Mouse (Mus musculus) small intestine, adult 2 months (tissue): Measurements from ENCODE around the gene Bmp2k. TPM values are rescaled to one million over a fixed set of nuclear protein-coding genes. Genes with fewer than 3 reads are reported as not detected.

Experiments used
- H3K27ac ChIP-seq: fragments of 200-500 bp; 2 replicates; pipeline ENCODE4 v1.5.1; 2012; ENCODE audit warnings: low read depth, low read length, control low read depth, inconsistent platforms; ENCODE audit not compliant: insufficient read depth
- H3K27me3 ChIP-seq: fragments of 200-500 bp; 2 replicates; pipeline ENCODE4 v1.6.1; 2012; ENCODE audit warnings: mild to moderate bottlenecking, moderate library complexity, low read length, inconsistent platforms; ENCODE audit not compliant: control insufficient read depth, insufficient read depth
- H3K36me3 ChIP-seq: fragments of 200-500 bp; 2 replicates; pipeline ENCODE4 v1.6.1; 2012; ENCODE audit warnings: mild to moderate bottlenecking, low read length, control low read depth, inconsistent platforms; ENCODE audit not compliant: control insufficient read depth, insufficient read depth
- H3K4me1 ChIP-seq: fragments of 200-500 bp; 2 replicates; pipeline ENCODE4 v1.6.1; 2012; ENCODE audit warnings: low read length, inconsistent platforms, mixed read lengths; ENCODE audit not compliant: control insufficient read depth, insufficient read depth, insufficient read length
- H3K4me3 ChIP-seq: fragments of 200-500 bp; 2 replicates; pipeline ENCODE4 v1.5.1; 2012; ENCODE audit warnings: low read depth, mild to moderate bottlenecking, control low read depth, inconsistent platforms, low read length, moderate library complexity
- CTCF ChIP-seq: fragments of 200-500 bp; IDR thresholded peaks from 2 replicates; pipeline ENCODE4 v1.5.1; 2012; ENCODE audit warnings: low read depth, mild to moderate bottlenecking, control low read depth, inconsistent platforms, low read length, moderate library complexity, mixed read lengths; ENCODE audit not compliant: insufficient replicate concordance, insufficient read length; ENCODE audit errors: extremely low read depth
- POLR2A ChIP-seq: fragments of 200-500 bp; IDR thresholded peaks from 2 replicates; pipeline ENCODE4 v1.6.1; 2012; ENCODE audit warnings: low read depth, mild to moderate bottlenecking, control low read depth, inconsistent platforms, low read length, moderate library complexity
- WGBS: fragments of 180-500 bp; shearing (Covaris S2); methylation state at CpG from one replicate; pipeline ENCODE4 v1.1.7; 2018; 5-methylcytosine and 5-hydroxymethylcytosine counted together
- polyA plus RNA-seq: library from polyadenylated mRNA; depleted of rRNA; stranded (reverse); fragments of >200 nt; gene quantifications from 2 replicates; pipeline ENCODE4 v1.2.3, GENCODE M21; 2012; rRNA removed

Bmp2k gene
- polyA plus RNA-seq, 1 experiment, result 13.0 TPM

DNA sequence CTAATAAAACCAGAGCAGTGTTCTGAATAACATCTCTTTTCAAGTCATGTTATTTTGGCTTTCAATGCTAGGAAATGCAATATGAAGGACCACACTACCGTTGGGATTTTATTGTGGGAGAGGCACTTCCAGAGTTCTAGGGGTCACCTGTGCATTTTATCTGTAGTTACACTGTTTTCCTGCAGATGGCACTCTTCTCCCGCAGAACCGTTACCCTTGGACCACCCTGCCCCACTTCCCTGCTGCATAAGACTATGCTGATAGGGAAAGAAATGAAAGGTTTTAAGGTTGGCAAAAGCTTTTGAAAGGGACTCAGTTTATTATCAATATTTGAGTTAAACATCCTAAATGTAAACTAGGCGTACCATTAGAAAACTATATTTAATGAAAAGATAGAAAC is 128.5 kb downstream of the Bmp2k start:
- Histone ChIP-seq H3K4me3 (no peak overlapping the region), H3K36me3 (no peaks in the 10 kb centered on the region), H3K4me1 (no peaks in the 10 kb centered on the region), H3K27ac (no peak overlapping the region), H3K27me3 (no peaks in the 10 kb centered on the region; the same call in 1 of the 2 replicates)
- TF ChIP-seq POLR2A (no peak), CTCF (peak; percentile 63; the same call in 1 of the 2 replicates)
- WGBS, result 22% methylated on average over 4 of the region's 4 CpGs

DNA sequence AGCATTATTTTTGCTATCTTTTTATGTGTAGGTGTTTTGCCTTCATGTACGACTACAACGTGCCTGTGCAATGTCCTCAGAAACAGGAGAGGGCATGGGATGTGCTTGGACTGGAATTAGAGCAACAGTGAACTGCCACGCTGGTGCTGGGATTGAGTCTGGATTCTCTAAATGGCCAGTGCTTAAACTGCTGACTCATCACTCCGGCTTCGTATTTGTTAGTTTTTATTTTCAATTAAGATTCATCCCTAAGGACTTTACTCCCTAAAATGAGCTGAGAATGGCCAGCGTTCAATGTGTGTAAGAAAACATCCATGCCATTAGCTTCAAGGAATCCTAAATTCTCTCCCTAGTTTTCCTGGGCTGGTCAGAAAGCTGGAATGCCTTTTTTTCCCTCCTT is 129.8 kb downstream of the Bmp2k start:
- H3K27me3 ChIP-seq, result no peaks in the 10 kb centered on the region; the same call in 1 of the 2 replicates
- TF ChIP-seq POLR2A (no peak), CTCF (no peak)
- H3K4me1 ChIP-seq, result no peaks in the 10 kb centered on the region
- H3K36me3 ChIP-seq, result no peaks in the 10 kb centered on the region
- 82% methylated on average over 6 of the region's 6 CpGs for WGBS
- H3K27ac ChIP-seq, result no peak overlapping the region
- H3K4me3 ChIP-seq, result no peak overlapping the region

GRCm38 (mm10) chr5:97128242-97129226 is 131.0 kb downstream of the Bmp2k start:
- Histone ChIP-seq H3K4me3 (no peak overlapping the region), H3K27ac (no peak overlapping the region), H3K36me3 (no peaks in the 10 kb centered on the region), H3K27me3 (no peaks in the 10 kb centered on the region; the same call in 1 of the 2 replicates), H3K4me1 (no peaks in the 10 kb centered on the region)
- 44% methylated on average over 21 of the region's 21 CpGs for WGBS
- TF ChIP-seq POLR2A, result no peak
- peak; percentile 24; the same call in 1 of the 2 replicates for TF ChIP-seq CTCF

DNA sequence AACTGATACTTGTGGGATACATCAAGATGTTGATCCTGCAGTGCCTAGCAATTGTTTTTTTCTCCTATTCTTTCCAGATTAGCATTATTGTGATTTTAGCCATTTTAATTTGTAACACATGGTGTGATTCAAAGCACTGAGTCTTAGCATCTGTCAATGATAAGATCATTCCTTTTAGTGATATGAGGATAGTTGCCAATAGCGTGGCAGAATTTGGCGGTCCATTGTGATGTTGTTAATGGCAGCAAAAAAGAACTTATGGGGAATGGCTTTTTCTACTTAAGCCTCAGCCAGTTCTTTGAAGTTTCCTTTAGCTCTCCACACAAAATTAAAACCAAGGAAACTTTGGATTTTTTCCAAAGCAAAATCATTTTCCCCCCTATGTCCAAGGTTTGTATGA is 132.1 kb downstream of the Bmp2k start:
- no peaks in the 10 kb centered on the region; the same call in 1 of the 2 replicates for H3K27me3 ChIP-seq
- no peak overlapping the region for H3K4me3 ChIP-seq
- 96% methylated on average over 2 of the region's 2 CpGs for WGBS

DNA sequence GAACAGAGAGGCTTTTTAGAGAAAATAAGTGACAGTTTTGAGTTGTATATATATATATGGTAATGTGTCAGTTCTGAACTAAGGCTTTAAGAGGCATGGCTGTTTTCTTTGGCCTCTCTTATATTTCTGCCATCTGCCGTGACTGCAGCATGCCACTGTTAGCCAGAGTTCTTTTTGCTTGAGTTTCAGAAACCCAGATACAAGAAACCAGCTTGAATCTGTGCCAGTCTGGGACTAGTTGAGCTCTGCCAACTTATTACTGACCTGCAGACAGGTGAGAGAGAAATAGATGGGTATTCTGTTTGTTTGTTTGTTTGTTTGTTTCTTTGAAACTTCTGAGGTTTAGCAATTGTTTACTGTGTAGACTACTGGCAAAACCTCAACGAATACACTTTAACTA is 137.8 kb downstream of the Bmp2k start:
- H3K36me3 ChIP-seq, result no peaks in the 10 kb centered on the region
- no peak overlapping the region for H3K4me3 ChIP-seq
- H3K27ac ChIP-seq, result no peak overlapping the region
- 80% methylated on average over 2 of the region's 2 CpGs for WGBS
- no peaks in the 10 kb centered on the region for H3K27me3 ChIP-seq
- TF ChIP-seq CTCF, result no peak
- no peak for TF ChIP-seq POLR2A
- no peaks in the 10 kb centered on the region for H3K4me1 ChIP-seq

More for the DNA sequence above, 132.1 kb downstream of the Bmp2k start:
- H3K4me1 ChIP-seq, result no peaks in the 10 kb centered on the region
- no peak overlapping the region for H3K27ac ChIP-seq
- no peaks in the 10 kb centered on the region for H3K36me3 ChIP-seq
- no peak for TF ChIP-seq POLR2A
- TF ChIP-seq CTCF, result no peak

Other genes with a start within 250 kb of the Bmp2k start
- gene Anxa3, start 204.3 kb upstream of the Bmp2k start, polyA plus RNA-seq, result 1.9 and 6.2 TPM in 2 replicates
- 0.57 and 1.0 TPM in 2 replicates for gene Paqr3, start 113.9 kb downstream of the Bmp2k start, polyA plus RNA-seq